Mouse (Mus musculus) R1 (cell line): ENCODE results near the gene Itga6.

Source experiments
- DNase-seq: peaks from one replicate; pipeline ENCODE4 v3.0.0-alpha.2; 2018; ENCODE audit warnings: low read depth, low spot score

The Itga6 gene

GRCm38 (mm10) chr2:71745610-71746374, at the start of gene Itga6:
Gene Itga6, plus strand, starts transcription at chr2:71745616.
- peak; percentile 78 for DNase-seq

- no peak for DNase-seq
Observed at GRCm38 (mm10) chr2:71696776-71697175, 48.6 kb upstream of the Itga6 start.

GRCm38 (mm10) chr2:71697408-71698336, 47.7 kb upstream of the Itga6 start:
- DNase-seq, result no peak

GRCm38 (mm10) chr2:71698366-71698765, 47.0 kb upstream of the Itga6 start:
- no peak for DNase-seq

- no peak for DNase-seq
Observed at GRCm38 (mm10) chr2:71698942-71699341, 46.5 kb upstream of the Itga6 start.

GRCm38 (mm10) chr2:71701341-71701740, 44.1 kb upstream of the Itga6 start:
- DNase-seq, result no peak

GRCm38 (mm10) chr2:71704309-71704708, 41.1 kb upstream of the Itga6 start:
- DNase-seq, result peak; percentile 83

- DNase-seq, result no peak
Observed at GRCm38 (mm10) chr2:71708886-71709285, 36.5 kb upstream of the Itga6 start.

GRCm38 (mm10) chr2:71711640-71712039, 33.8 kb upstream of the Itga6 start:
- no peak for DNase-seq

GRCm38 (mm10) chr2:71714416-71714815, 31.0 kb upstream of the Itga6 start:
- peak; percentile 72 for DNase-seq

GRCm38 (mm10) chr2:71719005-71719386, 26.4 kb upstream of the Itga6 start:
- peak; percentile 96 for DNase-seq

GRCm38 (mm10) chr2:71719387-71720034, 25.9 kb upstream of the Itga6 start:
- no peak for DNase-seq

- DNase-seq, result peak; percentile 57
Observed at GRCm38 (mm10) chr2:71720556-71720955, 24.9 kb upstream of the Itga6 start.

- no peak for DNase-seq
Observed at GRCm38 (mm10) chr2:71722913-71723312, 22.5 kb upstream of the Itga6 start.

- DNase-seq, result no peak
Observed at GRCm38 (mm10) chr2:71723623-71724022, 21.8 kb upstream of the Itga6 start.

- DNase-seq, result no peak
Observed at GRCm38 (mm10) chr2:71724028-71724427, 21.4 kb upstream of the Itga6 start.

GRCm38 (mm10) chr2:71725446-71725845, 20.0 kb upstream of the Itga6 start:
- DNase-seq, result peak; percentile 49

GRCm38 (mm10) chr2:71726883-71727676, 18.3 kb upstream of the Itga6 start:
- DNase-seq, result no peak

GRCm38 (mm10) chr2:71728341-71728740, 17.1 kb upstream of the Itga6 start:
- no peak for DNase-seq

- no peak for DNase-seq
Observed at GRCm38 (mm10) chr2:71728796-71729195, 16.6 kb upstream of the Itga6 start.
